Mouse (Mus musculus): ENCODE measurements around the gene Ubb. TPM values are rescaled to one million over a fixed set of nuclear protein-coding genes. Genes with fewer than 3 reads are reported as not detected.
"Not testable (repeated sequence)": the region's sequence is repeated elsewhere in the genome, so short reads cannot be mapped to it uniquely, and the experiment has no call there.

Ubb gene
- 1,013 and 1,031 TPM in 2 replicates for polyA plus RNA-seq (2012; rRNA removed)
- 1,383 and 1,393 TPM in 2 replicates for polyA plus RNA-seq (2014; fragmentation: Nextera tagmentation; extraction: Ambion mirVana)

- H3K4me3 ChIP-seq (ENCODE audit: insufficient read depth in 1 of 2, low read depth in 2 of 2, low read length in 2 of 2), result peak within 1 kb of the TSS; percentile 87 to 91
- H3K36me3 ChIP-seq (replicated peaks; ENCODE audit: control insufficient read depth, insufficient read depth, low read depth), result peaks cover 26% of the 10 kb centered on the region
- TF ChIP-seq CTCF (IDR thresholded peaks at IDR 0.05; ENCODE audit: low read depth) (no peak), EP300 (IDR thresholded peaks at IDR 0.05; ENCODE audit: low read depth) (peak; percentile 6; the same call in 1 of the 2 replicates)
- peak within 1 kb of the TSS; percentile 100 for H3K4me2 ChIP-seq (ENCODE audit: low read depth)
- ATAC-seq (ENCODE audit: insufficient read depth) (peak; percentile 90), DNase-seq (ENCODE audit: low read depth in 3 of 3, low spot score in 3 of 3) (peak; percentile 99 to 100 (median 99))
- H3K9me3 ChIP-seq (ENCODE audit: control insufficient read depth, low read length), result no peaks in the 10 kb centered on the region
- H3K4me1 ChIP-seq (replicated peaks; ENCODE audit: control insufficient read depth in 2 of 2, insufficient read depth in 2 of 2, low read length in 1 of 2), result peaks cover 21 to 24% of the 10 kb centered on the region in 2 experiments
- under 1% methylated on average over 40 of the region's 40 CpGs for WGBS (ENCODE audit: insufficient replicate concordance)
- peak within 1 kb of the TSS; percentile 98 for H3K9ac ChIP-seq (replicated peaks)
- H3K27ac ChIP-seq, result peak within 1 kb of the TSS; percentile 98
- H3K27me3 ChIP-seq (ENCODE audit: control insufficient read depth, insufficient read depth, low read length), result no peaks in the 10 kb centered on the region
Measured at GRCm38 (mm10) chr11:62550727-62551225, at the start of gene Ubb. Gene Ubb (plus strand): TSS chr11:62551171.

- Histone ChIP-seq H3K9me3 (ENCODE audit: control insufficient read depth, low read length) (no peaks in the 10 kb centered on the region), H3K4me3 (ENCODE audit: insufficient read depth in 1 of 2, low read depth in 2 of 2, low read length in 2 of 2) (no peak overlapping the region), H3K36me3 (replicated peaks; ENCODE audit: control insufficient read depth, insufficient read depth, low read depth) (no peaks in the 10 kb centered on the region), H3K4me1 (replicated peaks; ENCODE audit: control insufficient read depth in 2 of 2, insufficient read depth in 2 of 2, low read length in 1 of 2) (no peaks in the 10 kb centered on the region), H3K27me3 (ENCODE audit: control insufficient read depth, insufficient read depth, low read length) (no peaks in the 10 kb centered on the region), H3K27ac (no peak overlapping the region), H3K4me2 (ENCODE audit: low read depth) (no peak overlapping the region), H3K9ac (replicated peaks) (no peak overlapping the region)
- no peak for DNase-seq (ENCODE audit: low read depth in 3 of 3, low spot score in 3 of 3)
- 67% methylated on average over 4 of the region's 4 CpGs for WGBS (ENCODE audit: insufficient replicate concordance)
- TF ChIP-seq EP300 (IDR thresholded peaks at IDR 0.05; ENCODE audit: low read depth) (no peak), CTCF (IDR thresholded peaks at IDR 0.05; ENCODE audit: low read depth) (no peak)
- ATAC-seq (ENCODE audit: insufficient read depth), result no peak
Measured at GRCm38 (mm10) chr11:62507683-62508082, 43.3 kb upstream of the Ubb start.

DNA sequence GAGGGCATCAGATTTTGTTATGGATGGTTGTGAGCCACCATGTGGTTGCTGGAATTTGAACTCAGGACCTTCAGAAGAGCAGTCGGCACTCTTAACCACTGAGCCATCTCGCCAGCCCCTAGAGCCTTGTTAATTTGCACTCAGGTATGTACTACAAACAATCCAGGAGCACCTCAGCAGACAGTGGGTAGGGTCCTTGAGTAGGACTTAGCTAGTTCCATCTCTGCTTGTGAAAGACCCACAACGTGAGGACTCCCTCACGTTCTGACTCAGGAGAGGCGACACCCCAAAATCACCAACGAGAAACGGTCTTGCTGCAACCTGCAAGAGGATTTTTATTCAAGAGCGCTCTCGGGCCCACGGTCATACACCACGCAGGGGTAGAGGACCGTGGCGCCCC, 42.6 kb upstream of the Ubb start:
- not testable (repeated sequence) for ATAC-seq (ENCODE audit: insufficient read depth); H3K9me3 ChIP-seq (ENCODE audit: control insufficient read depth, low read length); H3K27me3 ChIP-seq (ENCODE audit: control insufficient read depth, insufficient read depth, low read length); H3K4me2 ChIP-seq (ENCODE audit: low read depth); H3K4me3 ChIP-seq (ENCODE audit: insufficient read depth in 1 of 2, low read depth in 2 of 2, low read length in 2 of 2); H3K4me1 ChIP-seq (replicated peaks; ENCODE audit: control insufficient read depth in 2 of 2, insufficient read depth in 2 of 2, low read length in 1 of 2); H3K27ac ChIP-seq; DNase-seq (ENCODE audit: low read depth in 3 of 3, low spot score in 3 of 3); H3K9ac ChIP-seq (replicated peaks); H3K36me3 ChIP-seq (replicated peaks; ENCODE audit: control insufficient read depth, insufficient read depth, low read depth)
- 90% methylated on average over 13 of the region's 13 CpGs for whole genome bisulfite sequencing (ENCODE audit: insufficient replicate concordance)

GRCm38 (mm10) chr11:62508816-62509215, 42.2 kb upstream of the Ubb start:
- ATAC-seq (ENCODE audit: insufficient read depth); DNase-seq (ENCODE audit: low read depth in 3 of 3, low spot score in 3 of 3): not testable (repeated sequence)
- WGBS (ENCODE audit: insufficient replicate concordance), result 90% methylated on average over 5 of the region's 5 CpGs

DNA sequence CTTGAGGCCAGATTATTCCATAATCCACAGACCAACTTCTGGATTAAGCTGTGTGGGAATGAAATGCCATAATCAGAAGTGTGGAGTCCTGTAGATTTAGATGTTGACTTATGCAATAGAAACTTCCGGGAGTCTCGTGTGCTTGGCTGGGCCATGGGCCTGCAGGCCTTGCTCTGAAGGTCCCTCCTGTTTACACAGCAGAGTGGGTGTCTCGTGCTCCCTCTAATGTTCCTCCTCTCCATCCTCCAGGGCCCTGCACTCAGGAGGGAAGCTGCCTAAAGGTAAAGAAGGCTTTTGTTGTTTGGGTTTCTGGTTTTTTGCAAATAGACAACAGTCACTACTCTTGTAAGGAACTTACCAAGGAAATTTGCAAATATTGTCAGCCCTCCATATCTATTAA, 41.4 kb upstream of the Ubb start:
- H3K36me3 ChIP-seq (replicated peaks; ENCODE audit: control insufficient read depth, insufficient read depth, low read depth), result no peaks in the 10 kb centered on the region
- WGBS (ENCODE audit: insufficient replicate concordance), result 73% methylated on average over 3 of the region's 3 CpGs
- no peak overlapping the region for H3K27ac ChIP-seq

More at GRCm38 (mm10) chr11:62508816-62509215, 42.2 kb upstream of the Ubb start:
- not testable (repeated sequence) for H3K36me3 ChIP-seq (replicated peaks; ENCODE audit: control insufficient read depth, insufficient read depth, low read depth); H3K4me1 ChIP-seq (replicated peaks; ENCODE audit: control insufficient read depth in 2 of 2, insufficient read depth in 2 of 2, low read length in 1 of 2); H3K9ac ChIP-seq (replicated peaks); H3K27me3 ChIP-seq (ENCODE audit: control insufficient read depth, insufficient read depth, low read length); H3K9me3 ChIP-seq (ENCODE audit: control insufficient read depth, low read length); H3K27ac ChIP-seq; H3K4me2 ChIP-seq (ENCODE audit: low read depth); H3K4me3 ChIP-seq (ENCODE audit: insufficient read depth in 1 of 2, low read depth in 2 of 2, low read length in 2 of 2)

More for the DNA sequence above, 41.4 kb upstream of the Ubb start:
- Histone ChIP-seq H3K4me2 (ENCODE audit: low read depth) (no peak overlapping the region), H3K9me3 (ENCODE audit: control insufficient read depth, low read length) (no peaks in the 10 kb centered on the region), H3K4me3 (ENCODE audit: insufficient read depth in 1 of 2, low read depth in 2 of 2, low read length in 2 of 2) (no peak overlapping the region), H3K9ac (replicated peaks) (no peak overlapping the region), H3K4me1 (replicated peaks; ENCODE audit: control insufficient read depth in 2 of 2, insufficient read depth in 2 of 2, low read length in 1 of 2) (no peaks in the 10 kb centered on the region), H3K27me3 (ENCODE audit: control insufficient read depth, insufficient read depth, low read length) (no peaks in the 10 kb centered on the region)
- no peak for ATAC-seq (ENCODE audit: insufficient read depth)
- DNase-seq (ENCODE audit: low read depth in 3 of 3, low spot score in 3 of 3), result no peak
- TF ChIP-seq EP300 (IDR thresholded peaks at IDR 0.05; ENCODE audit: low read depth) (no peak), CTCF (IDR thresholded peaks at IDR 0.05; ENCODE audit: low read depth) (no peak)

Measured in liver, embryonic 14.5 days (tissue).